Mouse (Mus musculus) brain, embryonic 18.5 days (tissue): ENCODE results near the gene N4bp2l2.
"Not testable (repeated sequence)": the region's sequence is repeated elsewhere in the genome, so short reads cannot be mapped to it uniquely, and the experiment has no call there.

Experiments
- DNase-seq: peaks from one replicate; pipeline ENCODE4 v3.0.0-alpha.2; 2012; ENCODE audit warnings: low read depth, low spot score

The N4bp2l2 gene

DNA sequence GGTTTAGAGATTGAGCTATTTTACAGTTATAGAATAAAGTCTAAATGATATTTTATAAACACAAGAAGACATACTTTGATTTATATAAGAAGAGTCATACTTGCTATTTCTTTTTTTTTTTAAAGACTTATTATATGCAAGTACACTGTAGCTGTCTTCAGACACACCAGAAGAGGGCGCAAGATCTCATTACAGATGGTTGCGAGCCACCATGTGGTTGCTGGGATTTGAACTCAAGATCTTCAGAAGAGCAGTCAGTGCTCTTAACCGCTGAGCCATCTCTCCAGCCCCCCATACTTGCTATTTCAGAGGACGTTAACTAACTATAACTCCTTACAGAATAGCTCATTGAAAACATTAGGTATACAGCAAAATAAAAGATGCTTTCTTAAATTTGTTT is 22.6 kb downstream of the N4bp2l2 start:
- not testable (repeated sequence) for DNase-seq

DNA sequence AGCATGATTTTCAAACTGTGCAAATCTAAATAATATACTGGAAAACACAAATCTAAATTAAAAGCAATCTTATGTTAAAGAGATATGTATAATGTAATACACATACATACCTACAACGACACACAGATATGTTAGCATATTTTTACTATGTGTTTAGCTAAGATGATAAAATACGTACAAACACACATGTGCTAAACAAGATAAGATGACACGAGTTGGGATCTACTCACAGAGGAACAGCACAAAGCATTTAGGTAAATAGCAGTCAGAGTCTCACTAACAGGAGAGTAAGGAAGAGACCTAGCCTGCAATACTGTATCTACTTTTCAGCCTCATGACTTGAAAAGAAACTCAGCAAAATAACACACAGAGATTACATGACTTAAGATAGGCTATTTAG is 24.5 kb downstream of the N4bp2l2 start:
- DNase-seq, result no peak

DNA sequence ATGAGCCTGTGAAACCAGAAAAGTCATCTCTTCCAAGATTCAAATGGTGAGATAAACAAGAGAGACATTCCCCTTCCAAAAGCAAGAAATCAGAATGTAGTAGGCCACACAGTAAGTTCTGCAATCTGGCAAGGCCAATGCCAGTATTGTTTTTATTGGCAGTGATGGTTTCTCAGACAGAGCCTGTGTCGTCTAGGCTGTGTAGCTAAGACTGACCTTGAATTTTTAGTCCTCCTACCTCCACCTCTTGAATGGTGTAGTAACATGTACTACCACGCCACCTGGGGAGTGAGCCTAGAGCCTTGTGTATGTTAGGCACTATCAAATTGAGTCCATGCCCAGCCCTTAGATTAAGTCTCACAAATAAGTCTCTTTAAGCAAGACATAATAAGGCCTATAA is 36.3 kb downstream of the N4bp2l2 start:
- no peak for DNase-seq

DNA sequence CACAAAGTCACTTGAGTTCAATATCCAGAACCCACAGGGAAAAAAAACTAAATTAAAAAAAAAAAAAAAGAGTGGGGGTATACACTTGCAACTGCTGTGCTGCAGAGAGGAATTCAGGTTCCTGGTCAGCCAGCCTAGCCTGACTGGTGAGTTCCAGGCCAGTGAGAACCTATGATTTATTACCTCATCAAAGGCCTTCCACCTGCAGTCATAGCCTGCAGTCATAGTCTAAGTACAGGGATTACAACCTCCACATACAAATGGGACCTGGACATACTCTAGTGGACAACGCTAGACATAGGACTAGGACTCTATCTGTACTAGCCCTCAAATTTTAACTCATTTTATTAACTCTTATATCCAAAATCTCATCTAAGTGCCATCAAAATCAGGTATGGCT is 36.7 kb downstream of the N4bp2l2 start:
- DNase-seq, result no peak

DNA sequence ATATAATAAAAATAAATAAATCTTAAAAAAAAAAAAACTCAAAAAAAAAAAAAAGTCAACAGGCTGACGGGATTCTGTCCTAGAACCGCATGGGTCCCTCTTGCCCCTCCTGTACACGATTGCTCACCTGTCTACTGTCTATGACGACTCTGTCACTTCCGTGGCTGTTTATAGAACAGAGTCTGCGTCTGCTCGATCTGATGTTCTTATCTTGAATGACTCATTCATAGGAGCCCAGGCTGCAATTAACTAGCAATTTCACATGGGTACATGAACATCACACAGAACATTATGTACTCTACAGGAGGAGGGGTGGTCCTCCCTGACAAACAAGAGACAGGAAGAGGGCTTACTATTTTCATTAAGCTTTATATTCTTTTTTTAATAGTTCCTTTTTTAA is 40.5 kb downstream of the N4bp2l2 start:
- no peak for DNase-seq

DNA sequence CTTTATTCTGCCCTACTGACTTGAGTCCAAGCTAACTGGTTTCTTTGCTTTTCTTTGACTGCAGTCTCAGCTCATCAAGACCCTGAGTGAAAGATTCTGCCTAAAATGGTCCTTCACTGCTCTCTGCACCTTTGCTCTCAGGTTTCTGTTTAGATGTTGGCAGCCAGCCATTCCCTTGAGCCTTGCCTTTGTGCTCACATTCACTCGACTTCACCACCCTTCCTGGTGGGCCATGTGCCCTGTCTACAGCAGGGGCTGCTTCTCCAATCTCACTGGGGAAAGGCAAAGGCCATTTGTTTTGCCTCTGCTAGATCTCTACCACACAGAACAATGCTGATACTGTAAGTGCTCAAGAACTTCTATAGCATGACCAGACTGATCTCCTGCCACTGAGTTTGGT is 43.2 kb downstream of the N4bp2l2 start:
- DNase-seq, result no peak

DNA sequence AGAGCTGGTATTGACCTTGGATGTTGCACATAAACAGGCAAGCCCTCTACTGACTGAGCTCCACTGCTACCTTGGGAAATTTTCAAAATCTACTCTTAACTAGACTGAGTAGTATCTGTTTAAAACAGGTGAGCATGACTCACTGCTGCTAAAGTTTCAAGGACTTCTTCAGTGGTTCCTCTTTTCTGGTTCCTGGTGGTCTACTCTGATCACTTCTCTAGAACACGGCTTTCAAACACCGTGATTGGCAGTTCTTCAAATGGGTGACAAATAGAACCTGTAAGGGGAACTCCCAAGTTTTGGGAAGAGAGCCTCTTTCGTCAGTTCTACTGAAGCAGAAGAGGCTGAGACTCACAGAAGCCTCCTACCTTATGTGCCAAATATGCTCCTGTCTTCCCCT is 44.4 kb downstream of the N4bp2l2 start:
- DNase-seq, result no peak

DNA sequence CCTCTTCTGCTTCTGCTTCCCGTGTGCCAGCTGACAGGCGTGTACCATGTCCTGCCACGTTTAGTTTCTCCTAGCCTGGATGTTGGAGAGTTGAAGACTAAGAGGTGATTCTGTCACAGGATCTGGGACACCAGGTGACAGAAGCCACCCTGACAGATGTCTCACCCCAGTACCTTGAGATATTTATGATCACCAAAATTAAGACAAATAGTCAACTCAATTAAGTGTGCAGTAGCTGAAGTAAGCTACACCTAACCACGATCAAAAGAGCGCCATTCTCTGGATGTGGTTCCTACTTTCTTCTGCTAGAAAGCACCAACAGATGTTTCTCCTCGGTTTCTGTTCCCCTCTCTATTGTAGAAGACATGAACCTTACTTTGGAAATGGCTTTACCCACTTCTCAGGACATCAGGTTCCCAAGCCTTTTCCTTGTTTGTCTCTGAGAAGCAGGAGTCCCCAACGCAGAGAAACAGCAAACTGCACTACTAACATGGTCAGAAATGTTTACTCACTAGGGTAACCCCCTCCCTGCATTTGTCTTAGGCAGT is 45.3 kb downstream of the N4bp2l2 start:
- no peak for DNase-seq

DNA sequence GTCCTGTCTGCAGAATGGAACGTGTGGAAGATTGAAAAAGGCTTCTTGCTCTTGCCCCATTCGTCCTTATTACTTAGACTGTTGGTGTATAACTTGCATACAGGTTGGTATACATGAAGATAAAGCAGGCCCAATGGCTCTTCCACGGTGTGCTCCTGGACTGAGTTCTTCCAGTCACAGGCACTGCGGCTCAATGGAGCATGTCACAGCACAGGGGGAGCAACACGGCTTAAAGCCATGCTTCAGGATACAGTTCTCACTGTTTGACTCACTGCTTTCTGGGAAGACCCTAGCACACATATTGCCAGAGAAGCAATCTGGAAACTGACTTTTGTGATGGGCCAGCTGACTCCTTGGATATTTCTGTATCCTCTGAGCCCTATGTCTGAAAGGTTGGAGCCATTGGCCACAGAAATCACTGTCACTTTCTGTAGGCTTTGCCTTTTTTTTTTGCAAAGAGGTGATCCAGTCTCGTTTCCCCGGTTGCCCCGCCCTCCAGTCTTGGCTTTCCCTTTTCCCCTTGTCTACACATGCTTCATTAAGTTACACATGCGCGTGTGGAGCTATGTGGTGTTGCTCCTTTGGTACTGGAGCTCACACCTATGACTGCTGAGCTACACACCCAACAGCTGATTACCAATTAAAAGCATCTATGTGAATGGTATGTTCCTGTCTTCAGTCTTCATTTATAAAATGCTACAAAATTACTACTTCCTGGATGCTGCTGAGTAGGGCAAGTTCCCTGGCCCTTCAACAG is 47.2 kb downstream of the N4bp2l2 start:
- DNase-seq, result no peak

DNA sequence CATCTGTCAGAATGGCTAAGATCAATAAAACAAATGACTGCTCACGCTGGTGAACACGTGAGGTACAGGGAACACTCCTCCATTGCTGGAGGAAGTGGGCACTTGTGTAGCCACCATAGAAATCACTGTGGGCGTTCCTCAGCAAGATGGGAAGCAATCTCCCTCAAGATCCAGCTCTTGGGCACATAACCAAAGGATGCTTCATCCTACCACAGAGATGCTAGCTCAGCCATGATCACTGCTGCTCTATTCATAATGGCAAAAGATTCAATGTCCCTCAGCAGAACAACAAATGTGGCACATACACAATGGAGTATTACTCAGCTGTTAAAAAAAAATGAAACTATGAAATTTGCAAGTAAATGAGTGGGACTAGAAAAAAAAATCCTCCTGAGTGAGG is 49.3 kb downstream of the N4bp2l2 start:
- DNase-seq, result no peak

DNA sequence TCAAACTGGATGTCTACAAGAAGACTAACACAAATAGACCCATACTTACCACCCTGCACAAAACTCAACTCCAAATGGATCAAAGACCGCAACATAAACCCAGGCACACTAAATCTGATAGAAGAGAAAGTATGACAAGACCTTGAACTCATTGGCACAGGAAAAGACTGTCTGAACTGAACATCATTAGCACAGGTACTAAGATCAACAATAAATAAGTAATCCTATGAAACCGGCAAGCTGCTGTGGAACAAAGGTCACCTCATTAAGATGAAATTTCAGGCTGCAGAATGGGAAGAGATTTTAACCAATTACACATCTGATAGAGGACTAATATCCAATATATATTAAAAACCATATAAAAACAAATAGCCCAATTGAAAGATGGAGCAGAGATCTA is 49.8 kb downstream of the N4bp2l2 start:
- no peak for DNase-seq

DNA sequence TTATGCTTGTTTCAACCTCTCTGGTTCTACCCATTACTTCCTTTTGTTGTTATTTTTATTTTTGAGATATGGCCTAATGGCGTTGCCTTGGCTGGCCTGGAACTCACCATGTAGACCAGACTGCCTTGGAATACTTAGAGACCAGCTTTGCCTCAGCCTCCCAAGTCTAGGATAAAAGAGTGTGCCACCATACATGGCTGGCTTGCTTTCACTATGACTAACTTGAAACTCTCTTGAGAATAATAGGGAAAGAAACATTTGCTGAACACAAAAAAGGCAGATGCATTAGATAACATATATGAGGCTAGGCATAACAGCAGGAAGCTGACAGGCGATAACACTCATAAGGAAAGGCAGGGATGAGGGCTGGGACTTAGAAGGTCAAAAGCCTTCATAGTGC is 51.9 kb downstream of the N4bp2l2 start:
- DNase-seq, result no peak

DNA sequence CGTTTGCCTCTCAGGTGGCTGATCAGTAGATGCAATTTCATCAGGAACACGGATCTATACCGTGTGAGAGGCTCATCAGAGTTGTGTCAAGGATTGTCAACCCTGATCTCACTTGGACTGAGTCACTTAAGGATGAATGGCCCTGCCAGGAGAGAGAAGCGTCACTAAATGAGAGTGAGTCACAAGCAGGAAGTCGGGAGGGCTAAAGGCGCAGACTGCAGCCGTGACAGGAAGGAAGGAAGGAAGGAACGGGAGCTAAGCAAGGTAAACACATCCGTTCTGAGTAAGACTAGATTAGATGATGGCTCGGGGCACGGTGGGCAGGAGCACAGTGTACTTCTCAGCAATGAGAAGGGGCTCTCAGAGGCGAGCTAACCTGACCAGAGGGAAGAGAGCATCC is 54.3 kb downstream of the N4bp2l2 start:
- no peak for DNase-seq

DNA sequence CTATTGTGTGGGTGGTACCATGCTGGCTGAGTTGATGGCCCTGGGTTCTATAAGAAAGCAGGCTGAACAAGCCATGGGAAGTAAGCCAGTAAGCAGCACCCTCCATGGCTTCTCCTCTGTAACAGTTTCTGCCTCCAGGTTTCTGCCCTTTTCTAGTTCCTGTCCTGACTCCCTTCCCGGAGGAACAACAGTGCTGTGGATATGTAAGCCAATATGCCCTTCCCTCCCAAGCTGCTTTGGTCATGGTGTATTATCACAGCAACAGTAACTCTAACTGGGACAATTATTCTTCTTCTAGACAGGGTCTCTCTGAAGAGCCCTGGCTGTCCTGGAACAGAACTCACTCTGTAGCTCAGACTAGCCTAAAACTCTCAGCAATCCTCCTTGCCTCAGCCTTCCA is 54.8 kb downstream of the N4bp2l2 start:
- DNase-seq, result no peak

DNA sequence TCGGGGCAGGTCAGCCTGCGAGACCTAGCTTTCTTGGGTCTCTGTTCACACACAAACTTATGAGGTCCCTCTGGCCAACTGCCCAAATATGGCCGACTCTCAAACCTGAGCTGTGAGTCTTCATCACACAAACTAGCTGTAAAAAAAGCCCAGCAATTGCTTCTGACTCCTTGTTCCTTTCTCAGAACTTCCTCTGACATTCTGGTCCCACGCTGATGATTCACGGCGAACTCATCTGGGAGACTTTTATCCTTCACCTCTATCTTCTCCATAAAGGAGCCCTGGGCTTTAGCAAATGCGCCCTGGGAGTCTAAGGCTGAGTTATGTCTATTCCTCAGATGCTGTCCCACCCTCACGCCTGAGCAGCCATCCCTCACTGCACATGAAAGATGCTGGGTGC is 58.4 kb downstream of the N4bp2l2 start:
- no peak for DNase-seq

DNA sequence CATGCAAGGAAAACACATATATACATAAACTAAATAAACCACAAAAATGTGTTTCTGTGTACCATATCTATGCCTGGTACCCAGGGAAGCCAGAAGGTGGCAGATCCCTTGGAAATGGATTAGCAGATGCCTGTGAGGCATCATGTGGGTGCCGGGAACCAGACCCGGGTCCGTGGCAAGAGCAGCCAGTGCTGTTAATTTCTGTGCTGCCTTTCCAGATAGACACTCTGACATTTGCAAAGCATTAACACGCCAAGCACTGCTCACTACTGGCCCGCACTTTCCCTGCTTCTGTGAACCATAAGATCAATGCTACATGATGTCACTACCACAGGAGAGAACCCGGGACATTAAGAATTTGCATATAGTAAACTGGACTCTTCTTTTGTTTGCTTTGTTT is 59.9 kb downstream of the N4bp2l2 start:
- DNase-seq, result no peak

DNA sequence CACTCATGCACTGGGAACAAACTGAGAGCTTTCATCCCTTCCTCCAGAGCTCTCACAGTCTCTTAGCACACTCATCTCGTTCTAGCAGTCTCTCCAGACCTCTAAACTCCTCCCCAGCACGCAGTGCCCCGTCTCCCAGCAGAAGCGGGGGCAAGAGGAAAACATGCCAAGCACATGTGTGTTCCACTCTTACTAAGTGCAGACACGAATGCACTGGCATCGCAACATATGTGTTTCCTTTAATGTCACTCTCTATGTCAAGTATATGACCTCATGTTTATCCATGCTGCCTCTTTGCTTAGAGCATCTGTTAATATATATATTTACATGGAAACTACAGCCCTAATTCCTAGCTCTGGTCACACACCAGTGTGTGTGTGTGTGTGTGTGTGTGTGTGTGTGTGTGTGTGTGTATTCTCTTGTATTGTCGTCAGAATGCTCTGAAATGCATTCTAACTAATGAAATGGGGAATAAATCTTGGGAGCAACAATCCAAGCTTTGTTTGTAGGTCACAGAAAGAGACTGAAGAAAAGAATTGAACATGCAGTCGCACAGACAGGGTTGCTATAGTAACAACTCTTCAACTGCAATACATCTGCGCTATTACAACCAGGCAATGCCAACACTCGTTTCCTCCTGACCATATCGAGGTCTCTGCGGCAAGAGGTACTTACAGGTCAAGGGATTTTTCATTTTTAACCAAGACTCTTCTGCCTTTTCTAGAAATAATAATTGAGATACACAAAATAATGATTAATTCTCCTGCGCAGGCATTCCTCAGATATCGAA is 64.3 kb downstream of the N4bp2l2 start:
- peak; percentile 28 for DNase-seq

DNA sequence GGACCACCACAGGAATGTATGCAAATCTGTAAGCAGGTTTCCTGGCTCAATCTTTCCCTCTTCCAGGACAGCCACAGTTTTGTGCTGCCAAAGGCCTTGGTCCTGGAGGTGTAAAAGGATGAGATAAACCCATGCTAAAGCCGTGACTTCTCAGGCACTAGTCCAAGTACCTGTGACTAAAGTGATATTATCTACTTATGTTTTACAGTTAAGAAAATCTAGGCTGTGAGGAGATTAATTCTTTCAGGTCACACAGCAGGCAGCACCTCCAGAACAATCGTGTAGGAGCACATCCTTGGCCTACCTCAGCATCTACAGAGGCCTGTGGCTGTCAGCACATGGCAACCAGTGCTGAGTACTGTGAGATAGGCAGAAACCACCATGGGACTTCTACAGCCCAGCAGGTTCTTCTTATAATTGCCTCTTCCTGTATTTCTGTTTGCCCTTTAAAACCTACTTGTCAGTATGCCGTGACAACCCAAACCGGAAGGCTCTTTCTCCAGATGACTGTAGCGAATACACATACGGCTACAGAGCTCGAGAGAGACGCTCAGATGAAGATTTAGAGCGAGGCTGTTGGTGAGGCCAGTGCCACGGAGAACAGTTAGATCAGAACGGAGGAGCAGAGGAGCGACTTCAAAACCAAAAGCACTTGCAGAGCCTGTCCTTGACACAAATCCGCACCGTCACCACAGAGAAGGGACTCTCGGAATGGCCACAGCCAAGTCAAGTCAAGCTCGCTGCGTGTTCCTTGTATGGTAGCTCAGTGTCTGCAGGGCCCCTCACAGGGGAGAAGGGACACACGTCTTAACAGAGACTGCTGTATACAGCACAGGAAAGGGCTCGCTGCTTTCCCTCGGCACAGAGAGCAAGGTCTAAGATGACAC is 65.2 kb downstream of the N4bp2l2 start:
- no peak for DNase-seq

DNA sequence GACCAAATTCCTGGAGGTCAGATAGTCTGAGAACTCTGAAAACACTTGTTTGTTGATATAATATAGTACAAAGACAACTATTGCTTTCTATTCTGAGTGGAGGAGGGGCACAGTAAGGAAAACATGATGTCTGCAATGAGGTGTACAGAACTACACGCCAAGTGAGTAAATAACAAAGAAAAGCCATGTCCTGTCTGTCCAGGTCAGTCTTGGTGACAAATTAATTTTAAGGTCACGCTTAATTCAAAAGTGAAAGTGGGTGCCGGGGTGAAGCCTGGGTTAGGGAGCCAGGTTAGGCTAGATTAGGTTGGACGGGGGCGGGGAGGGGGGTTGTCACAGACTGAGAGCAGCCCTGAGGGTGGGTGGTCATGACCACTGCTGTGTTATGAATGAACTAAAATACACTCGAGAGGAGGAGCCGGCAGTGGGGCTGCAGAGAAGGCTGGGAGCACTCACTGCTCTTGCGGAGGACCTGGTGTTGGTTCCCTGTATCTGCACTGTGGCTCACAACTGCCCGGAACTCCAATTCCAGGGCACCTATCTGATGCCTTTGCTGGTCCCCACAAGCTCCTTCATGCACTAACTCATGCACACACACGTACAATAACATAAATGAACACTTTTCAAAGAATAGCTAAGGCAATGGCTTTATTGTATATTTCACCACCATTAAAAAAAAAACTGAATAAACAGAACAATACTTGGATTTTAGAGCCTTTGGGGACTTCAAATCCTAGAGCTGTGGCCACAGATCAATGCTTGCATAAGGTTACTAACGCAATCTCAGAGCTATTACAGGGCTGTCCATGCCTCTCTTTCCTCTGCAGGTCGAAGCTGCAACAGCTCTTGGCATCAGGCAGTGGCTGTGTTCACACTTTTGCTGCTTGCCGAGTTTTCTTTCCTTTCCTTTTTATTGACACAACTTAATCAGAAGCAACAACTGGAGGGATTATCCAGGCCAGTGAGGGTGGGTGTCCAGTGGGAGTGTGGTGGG is 66.4 kb downstream of the N4bp2l2 start:
- no peak for DNase-seq

DNA sequence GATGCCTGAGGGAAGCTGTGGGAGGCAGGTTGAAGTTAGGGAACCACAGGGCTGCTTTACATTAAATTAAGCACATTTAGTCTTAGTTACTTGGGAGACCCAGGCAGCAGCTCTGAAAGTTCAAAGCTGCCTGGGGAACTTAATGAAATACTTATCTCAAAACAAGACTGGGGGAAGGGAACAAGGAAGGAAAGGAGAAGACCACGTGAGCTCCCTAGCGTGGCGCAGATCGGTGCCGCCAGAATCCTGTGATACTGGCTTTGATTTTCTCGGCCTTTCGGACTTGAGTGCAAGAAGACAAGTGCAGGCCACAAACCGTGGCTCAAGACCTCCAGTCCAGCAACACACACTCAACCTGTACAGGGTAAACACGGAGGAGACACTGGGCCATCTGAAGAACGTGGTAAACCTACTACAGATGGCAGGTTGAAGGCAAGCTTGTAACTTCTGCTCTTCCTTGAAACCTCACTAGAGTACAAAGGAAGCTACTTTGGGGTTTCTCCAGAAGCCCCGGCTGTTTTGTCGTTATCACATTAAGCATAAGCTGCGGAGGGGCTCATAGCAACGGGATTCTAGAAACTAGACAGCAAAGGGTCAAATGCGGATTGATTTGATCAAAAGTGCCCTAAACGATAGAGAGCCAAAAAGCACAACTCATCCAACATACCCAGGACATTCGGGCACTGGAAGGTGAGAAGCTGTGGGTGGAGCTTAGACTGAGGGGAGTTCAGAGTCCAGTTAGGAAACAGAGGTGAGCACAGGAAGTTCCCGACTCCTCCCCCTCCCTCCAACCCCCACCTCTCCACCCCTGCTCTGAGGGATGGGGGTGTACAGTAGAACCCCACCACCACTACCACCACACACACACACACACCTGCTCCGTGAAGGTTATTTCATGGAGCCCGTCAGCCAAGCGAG is 67.5 kb downstream of the N4bp2l2 start:
- DNase-seq, result no peak
